Mouse (Mus musculus): ENCODE measurements at regions not wholly inside any gene's neighbourhood (a gene's known extent, or its start where the extent isn't known, plus 50 kb on each side); places are given as distances from the start of the nearest gene placed in this dataset.

DNA sequence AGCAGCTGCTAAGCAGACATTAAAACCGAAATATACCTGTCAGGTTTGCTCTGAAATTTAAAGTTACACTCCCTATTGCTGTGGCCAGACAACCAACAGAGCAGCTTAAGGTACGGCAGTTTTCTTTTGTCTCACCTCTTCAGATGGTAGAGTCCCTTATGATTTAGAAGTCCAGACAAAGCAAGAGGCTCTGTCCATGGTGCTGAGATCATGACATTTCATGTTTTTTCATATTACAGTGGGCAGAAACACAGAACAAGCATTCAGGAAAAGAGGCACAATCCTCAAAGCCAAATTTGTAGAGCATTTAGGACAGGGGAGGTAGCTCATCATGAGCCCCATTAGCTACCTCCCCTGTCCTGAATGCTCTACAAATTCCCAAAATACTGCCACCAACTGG is 620.0 kb downstream of the Dnah5 start:
- WGBS = 50% methylated on average over 2 of the region's 2 CpGs
- Histone ChIP-seq H3K9me3 (ENCODE audit: low read length) (no peaks in the 10 kb centered on the region), H3K4me2 (replicated peaks; ENCODE audit: low read depth, low read length) (no peak overlapping the region), H3K9ac (replicated peaks; ENCODE audit: low read depth) (no peak overlapping the region), H3K4me1 (ENCODE audit: insufficient read depth, low read depth, low read length) (no peaks in the 10 kb centered on the region), H3K36me3 (ENCODE audit: insufficient read depth, low read length) (no peaks in the 10 kb centered on the region), H3K27me3 (replicated peaks; ENCODE audit: insufficient read depth, low read length) (no peaks in the 10 kb centered on the region), H3K27ac (ENCODE audit: low read length) (no peak overlapping the region), H3K4me3 (ENCODE audit: low read depth, low read length) (no peak overlapping the region)
- TF ChIP-seq CTCF (IDR thresholded peaks at IDR 0.05) (no peak), EP300 (IDR thresholded peaks at IDR 0.05) (no peak)
- ATAC-seq (no peak), DNase-seq (ENCODE audit: low spot score) (peak; percentile 4)

DNA sequence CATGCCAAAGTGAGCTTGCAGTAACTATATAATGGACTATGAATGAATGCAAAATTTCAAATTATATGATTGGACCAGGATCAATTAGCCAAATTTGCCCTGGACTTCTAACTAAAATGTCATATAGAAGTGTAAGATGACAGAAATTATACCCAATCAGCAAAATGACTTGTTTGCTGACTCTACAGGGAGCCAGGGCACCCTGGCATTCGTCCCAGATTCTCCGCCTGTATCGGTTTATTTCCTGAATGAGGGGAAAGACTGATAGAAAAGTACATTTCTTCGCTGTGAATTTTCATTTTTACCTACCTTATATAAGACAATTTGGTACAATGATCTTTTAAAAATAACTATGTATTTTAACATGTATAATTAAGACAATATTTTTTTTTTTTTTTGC is 631.3 kb downstream of the Dnah5 start:
- ATAC-seq (no peak), DNase-seq (ENCODE audit: low spot score) (no peak)
- WGBS = 69% methylated on average over 4 of the region's 4 CpGs
- TF ChIP-seq CTCF (IDR thresholded peaks at IDR 0.05) (no peak), EP300 (IDR thresholded peaks at IDR 0.05) (no peak)
- Histone ChIP-seq H3K4me2 (replicated peaks; ENCODE audit: low read depth, low read length) (no peak overlapping the region), H3K27ac (ENCODE audit: low read length) (no peak overlapping the region), H3K36me3 (ENCODE audit: insufficient read depth, low read length) (no peaks in the 10 kb centered on the region), H3K4me1 (ENCODE audit: insufficient read depth, low read depth, low read length) (no peaks in the 10 kb centered on the region), H3K9ac (replicated peaks; ENCODE audit: low read depth) (no peak overlapping the region), H3K4me3 (ENCODE audit: low read depth, low read length) (no peak overlapping the region), H3K9me3 (ENCODE audit: low read length) (no peaks in the 10 kb centered on the region), H3K27me3 (replicated peaks; ENCODE audit: insufficient read depth, low read length) (no peaks in the 10 kb centered on the region)

DNA sequence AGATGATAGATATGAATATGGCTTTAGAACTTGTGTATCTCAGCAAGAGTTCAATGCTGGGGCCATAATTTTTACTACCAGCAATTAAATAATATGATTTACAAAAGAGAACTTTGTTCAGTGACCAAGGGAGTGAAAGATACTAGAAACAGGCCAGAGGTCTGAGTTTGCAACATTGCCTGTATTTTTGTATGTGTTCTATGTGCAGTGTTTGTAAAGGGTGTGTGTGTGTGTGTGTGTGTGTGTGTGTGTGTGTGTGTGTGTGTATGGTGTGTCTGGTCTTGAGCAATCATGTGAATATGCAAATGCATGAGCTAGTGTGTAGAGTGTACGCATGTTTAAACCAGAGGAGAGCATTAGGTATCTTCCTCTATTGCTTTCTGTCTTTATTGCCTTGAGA is 636.8 kb downstream of the Dnah5 start:
- Histone ChIP-seq H3K4me3 (ENCODE audit: low read depth, low read length) (no peak overlapping the region), H3K4me1 (ENCODE audit: insufficient read depth, low read depth, low read length) (no peaks in the 10 kb centered on the region), H3K27me3 (replicated peaks; ENCODE audit: insufficient read depth, low read length) (no peaks in the 10 kb centered on the region), H3K36me3 (ENCODE audit: insufficient read depth, low read length) (no peaks in the 10 kb centered on the region), H3K4me2 (replicated peaks; ENCODE audit: low read depth, low read length) (no peak overlapping the region), H3K9ac (replicated peaks; ENCODE audit: low read depth) (no peak overlapping the region), H3K9me3 (ENCODE audit: low read length) (no peaks in the 10 kb centered on the region), H3K27ac (ENCODE audit: low read length) (no peak overlapping the region)
- WGBS = 71% methylated on average over 1 of the region's 1 CpGs
- no peak for ATAC-seq
- DNase-seq (ENCODE audit: low spot score) = no peak
- TF ChIP-seq EP300 (IDR thresholded peaks at IDR 0.05) = no peak
- no peak for TF ChIP-seq CTCF (IDR thresholded peaks at IDR 0.05)

DNA sequence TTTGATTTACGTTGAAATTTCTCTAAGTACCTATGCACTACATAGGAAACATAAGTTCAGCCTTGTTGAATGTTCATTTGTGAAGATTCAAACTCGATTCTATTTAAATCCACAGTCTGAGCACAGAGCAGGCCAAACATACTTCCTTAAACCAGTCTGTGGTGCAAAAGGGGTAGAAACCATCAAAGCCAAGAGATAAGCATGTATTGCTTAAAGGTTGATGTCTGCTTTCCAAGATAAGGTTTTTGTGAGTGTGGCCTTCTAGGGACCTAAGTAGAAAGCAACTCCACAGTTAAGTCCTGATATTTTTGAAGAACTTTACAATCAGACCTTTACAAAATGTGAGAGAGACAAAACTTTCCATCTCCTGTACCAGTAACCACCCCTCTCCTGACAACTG is 652.9 kb downstream of the Dnah5 start:
- Histone ChIP-seq H3K9me3 (ENCODE audit: low read length) (no peaks in the 10 kb centered on the region), H3K4me2 (replicated peaks; ENCODE audit: low read depth, low read length) (no peak overlapping the region), H3K27me3 (replicated peaks; ENCODE audit: insufficient read depth, low read length) (no peaks in the 10 kb centered on the region), H3K27ac (ENCODE audit: low read length) (no peak overlapping the region), H3K4me3 (ENCODE audit: low read depth, low read length) (no peak overlapping the region), H3K9ac (replicated peaks; ENCODE audit: low read depth) (no peak overlapping the region), H3K4me1 (ENCODE audit: insufficient read depth, low read depth, low read length) (no peaks in the 10 kb centered on the region), H3K36me3 (ENCODE audit: insufficient read depth, low read length) (no peaks in the 10 kb centered on the region)
- WGBS = 66% methylated on average over 2 of the region's 2 CpGs
- TF ChIP-seq EP300 (IDR thresholded peaks at IDR 0.05) (no peak), CTCF (IDR thresholded peaks at IDR 0.05) (no peak)
- ATAC-seq (no peak), DNase-seq (ENCODE audit: low spot score) (no peak)

DNA sequence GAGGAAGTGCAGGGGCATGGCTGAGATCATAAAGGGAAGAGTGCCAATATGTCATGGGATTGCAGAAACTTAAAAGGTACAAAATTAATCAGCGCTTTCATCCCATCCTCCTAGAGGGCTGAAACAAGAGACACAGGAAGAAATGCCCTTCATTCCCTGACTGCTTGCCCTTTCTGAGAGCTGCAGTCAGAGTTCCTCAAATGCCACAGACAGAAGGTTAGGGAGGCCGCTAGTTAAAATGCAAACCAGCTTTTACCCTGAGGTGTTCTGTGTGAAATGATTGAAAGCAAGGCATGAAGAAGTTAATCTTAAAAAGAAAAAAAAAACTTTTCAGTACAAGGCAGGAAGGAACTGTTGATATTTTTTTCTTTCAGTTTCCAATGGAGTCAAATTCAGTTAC is 654.6 kb downstream of the Dnah5 start:
- H3K4me2 ChIP-seq (replicated peaks; ENCODE audit: low read depth, low read length) = no peak overlapping the region
- TF ChIP-seq EP300 (IDR thresholded peaks at IDR 0.05) (no peak), CTCF (IDR thresholded peaks at IDR 0.05) (no peak)
- no peak overlapping the region for H3K9ac ChIP-seq (replicated peaks; ENCODE audit: low read depth)
- DNase-seq (ENCODE audit: low spot score) (no peak), ATAC-seq (no peak)
- H3K4me1 ChIP-seq (ENCODE audit: insufficient read depth, low read depth, low read length) = no peaks in the 10 kb centered on the region
- no peak overlapping the region for H3K4me3 ChIP-seq (ENCODE audit: low read depth, low read length)
- H3K27me3 ChIP-seq (replicated peaks; ENCODE audit: insufficient read depth, low read length) = no peaks in the 10 kb centered on the region
- no peaks in the 10 kb centered on the region for H3K9me3 ChIP-seq (ENCODE audit: low read length)
- WGBS = 91% methylated on average over 2 of the region's 2 CpGs
- H3K36me3 ChIP-seq (ENCODE audit: insufficient read depth, low read length) = no peaks in the 10 kb centered on the region
- H3K27ac ChIP-seq (ENCODE audit: low read length) = no peak overlapping the region

DNA sequence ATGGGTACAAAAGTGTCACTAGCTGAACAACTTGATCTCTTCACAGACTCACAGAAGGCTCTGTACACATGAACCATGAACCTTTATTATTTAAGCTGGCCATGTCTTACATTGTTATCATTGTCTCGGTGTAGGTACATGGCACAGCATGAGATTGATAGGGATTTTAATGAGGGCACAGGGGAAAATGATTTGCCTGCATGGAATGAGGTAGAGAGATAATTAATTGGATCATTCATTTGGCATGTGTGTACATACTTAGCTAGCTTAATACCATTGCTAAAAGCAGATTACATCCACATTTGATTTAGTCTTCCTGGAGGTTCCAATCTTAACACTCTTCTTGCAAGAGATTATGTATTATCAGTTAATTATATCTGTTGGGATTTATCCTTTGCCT is 660.5 kb downstream of the Dnah5 start:
- Histone ChIP-seq H3K4me1 (ENCODE audit: insufficient read depth, low read depth, low read length) (no peaks in the 10 kb centered on the region), H3K4me2 (replicated peaks; ENCODE audit: low read depth, low read length) (no peak overlapping the region), H3K27me3 (replicated peaks; ENCODE audit: insufficient read depth, low read length) (no peaks in the 10 kb centered on the region), H3K4me3 (ENCODE audit: low read depth, low read length) (no peak overlapping the region), H3K27ac (ENCODE audit: low read length) (no peak overlapping the region), H3K36me3 (ENCODE audit: insufficient read depth, low read length) (no peaks in the 10 kb centered on the region), H3K9me3 (ENCODE audit: low read length) (no peaks in the 10 kb centered on the region), H3K9ac (replicated peaks; ENCODE audit: low read depth) (no peak overlapping the region)
- no peak for TF ChIP-seq CTCF (IDR thresholded peaks at IDR 0.05)
- no peak for TF ChIP-seq EP300 (IDR thresholded peaks at IDR 0.05)
- DNase-seq (ENCODE audit: low spot score) (no peak), ATAC-seq (no peak)
- 58% methylated on average over 1 of the region's 1 CpGs for WGBS

DNA sequence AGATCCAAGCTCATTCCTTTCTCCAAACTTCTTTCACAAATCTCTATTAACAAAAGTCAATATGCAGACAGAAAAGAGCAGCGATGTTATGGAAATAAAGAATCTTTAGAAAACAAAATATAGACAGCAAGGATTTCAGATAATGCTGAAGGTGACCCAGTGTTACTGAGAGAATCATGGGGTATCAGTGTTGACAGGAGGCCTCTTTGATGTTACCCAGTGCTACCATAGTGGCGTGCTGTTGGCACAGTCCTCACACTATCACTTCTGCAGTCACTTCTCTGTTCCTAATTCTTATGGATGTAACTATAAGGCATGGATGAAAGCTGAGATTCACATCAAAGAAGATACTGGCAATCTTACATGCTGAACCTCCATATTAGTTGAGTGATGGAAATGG is 661.4 kb downstream of the Dnah5 start:
- TF ChIP-seq CTCF (IDR thresholded peaks at IDR 0.05) (no peak), EP300 (IDR thresholded peaks at IDR 0.05) (no peak)
- Histone ChIP-seq H3K4me3 (ENCODE audit: low read depth, low read length) (no peak overlapping the region), H3K4me2 (replicated peaks; ENCODE audit: low read depth, low read length) (no peak overlapping the region), H3K9ac (replicated peaks; ENCODE audit: low read depth) (no peak overlapping the region), H3K27ac (ENCODE audit: low read length) (no peak overlapping the region), H3K36me3 (ENCODE audit: insufficient read depth, low read length) (no peaks in the 10 kb centered on the region), H3K4me1 (ENCODE audit: insufficient read depth, low read depth, low read length) (no peaks in the 10 kb centered on the region), H3K27me3 (replicated peaks; ENCODE audit: insufficient read depth, low read length) (no peaks in the 10 kb centered on the region), H3K9me3 (ENCODE audit: low read length) (no peaks in the 10 kb centered on the region)
- DNase-seq (ENCODE audit: low spot score) (no peak), ATAC-seq (no peak)
- WGBS = 69% methylated on average over 2 of the region's 2 CpGs
